Mouse (Mus musculus) 416B (cell line): ENCODE measurements around the gene Tspan11.

Source experiments
- DNase-seq: peaks from one replicate; pipeline ENCODE4 v3.0.0; 2011; ENCODE audit warnings: low read depth

Tspan11 gene

GRCm38 (mm10) chr6:127991509-127992176 lies 104.3 kb downstream of the Tspan11 start:
- DNase-seq = no peak

- no peak for DNase-seq
These were observed 105.6 kb downstream of the Tspan11 start for GRCm38 (mm10) chr6:127992993-127993392.

- no peak for DNase-seq
These were observed 109.5 kb downstream of the Tspan11 start for GRCm38 (mm10) chr6:127996928-127997327.

GRCm38 (mm10) chr6:127999118-127999517 lies 111.7 kb downstream of the Tspan11 start:
- DNase-seq = no peak

GRCm38 (mm10) chr6:128000777-128001176 lies 113.4 kb downstream of the Tspan11 start:
- no peak for DNase-seq

- DNase-seq = peak; percentile 14
These were observed 114.2 kb downstream of the Tspan11 start for GRCm38 (mm10) chr6:128001587-128001986.

- DNase-seq = no peak
These were observed 114.7 kb downstream of the Tspan11 start for GRCm38 (mm10) chr6:128002104-128002503.

- no peak for DNase-seq
These were observed 115.3 kb downstream of the Tspan11 start for GRCm38 (mm10) chr6:128002667-128003066.

GRCm38 (mm10) chr6:128003542-128003941 lies 116.2 kb downstream of the Tspan11 start:
- no peak for DNase-seq
